Mouse (Mus musculus) megakaryocyte-erythroid progenitor cell, adult 5-6 weeks (primary cell): ENCODE measurements around the gene Cacna1c. TPM values are rescaled to one million over a fixed set of nuclear protein-coding genes. Genes with fewer than 3 reads are reported as not detected.
A peak's percentile ranks its signal among the peaks of the same experiment; 100 is the strongest.

Experiments
- ATAC-seq: replicated peaks from 2 replicates; pipeline ENCODE4 v1.8.0; 2016; ENCODE audit warnings: mild to moderate bottlenecking, inconsistent platforms; ENCODE audit not compliant: severe bottlenecking, poor library complexity, low FRiP score, low TSS enrichment
- total RNA-seq, 2 experiments: library from RNA; stranded (forward) in 1 of 2; stranded (reverse) in 1 of 2; fragments of 200-1000, 215-1000 nt in 1 of 2; fragments of >200 nt in 1 of 2; fragmentation: Nextera tagmentation in 1 of 2; gene quantifications; 2 replicates each; pipeline ENCODE4 v1.2.3; 2014 to 2017

The Cacna1c gene
- total RNA-seq, 2 experiments from 2014 or later: 0.33 TPM; not detected in 1

DNA sequence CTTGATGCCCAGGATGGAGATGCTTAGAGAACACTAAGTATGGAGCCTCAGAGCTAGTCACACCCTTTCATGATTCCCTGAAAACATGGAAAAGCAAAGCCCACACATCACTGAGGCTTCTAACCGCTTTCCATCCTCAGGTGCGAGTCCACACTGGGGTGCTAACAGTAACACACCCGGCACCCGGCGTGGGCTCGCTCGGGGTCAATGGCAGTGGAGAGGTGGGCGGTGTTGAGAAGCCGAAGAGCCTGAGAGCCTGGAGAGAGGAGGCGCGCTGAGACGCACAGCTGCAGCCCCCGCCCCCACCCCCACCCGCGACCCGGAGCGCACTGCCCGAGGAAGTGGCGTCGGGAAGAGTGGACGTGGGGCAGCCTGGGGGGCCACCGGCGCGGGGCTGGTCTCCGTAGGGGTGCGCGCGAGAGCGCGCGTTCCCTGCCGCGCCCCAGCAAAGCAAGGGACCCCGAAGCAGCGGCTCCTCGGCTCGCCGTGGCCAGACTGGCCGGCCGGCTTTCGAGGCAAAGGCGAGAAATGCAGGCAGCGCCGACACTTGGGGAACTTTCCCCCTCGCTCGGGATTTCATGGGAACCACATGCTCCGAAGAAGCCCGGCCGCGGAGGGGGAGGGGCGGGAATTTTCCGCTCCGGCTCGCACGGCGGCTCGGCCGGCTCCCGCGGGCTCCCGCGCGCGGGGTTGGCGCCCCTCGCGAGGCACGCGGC is 88.9 kb downstream of the Cacna1c start:
- ATAC-seq: no peak

DNA sequence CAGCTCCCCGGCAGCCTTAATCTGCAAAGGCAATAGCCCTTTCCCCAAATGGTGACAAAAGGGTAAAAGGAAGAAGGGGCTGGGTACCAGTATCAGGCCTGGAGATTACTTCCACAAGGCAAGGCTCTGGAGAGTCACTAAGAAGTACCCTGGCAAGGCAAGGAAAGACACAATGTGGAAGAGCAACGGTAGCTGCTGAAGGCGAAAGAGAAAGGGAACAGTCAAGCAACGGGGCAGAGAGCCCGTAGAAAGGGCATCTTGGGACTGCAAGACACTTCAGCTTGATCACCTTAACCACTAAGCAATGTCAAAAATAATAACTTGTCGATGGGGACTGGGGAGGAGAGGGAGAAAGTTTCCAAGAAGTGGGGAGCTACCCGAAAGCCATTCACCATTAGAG is 89.5 kb downstream of the Cacna1c start:
- ATAC-seq: no peak

DNA sequence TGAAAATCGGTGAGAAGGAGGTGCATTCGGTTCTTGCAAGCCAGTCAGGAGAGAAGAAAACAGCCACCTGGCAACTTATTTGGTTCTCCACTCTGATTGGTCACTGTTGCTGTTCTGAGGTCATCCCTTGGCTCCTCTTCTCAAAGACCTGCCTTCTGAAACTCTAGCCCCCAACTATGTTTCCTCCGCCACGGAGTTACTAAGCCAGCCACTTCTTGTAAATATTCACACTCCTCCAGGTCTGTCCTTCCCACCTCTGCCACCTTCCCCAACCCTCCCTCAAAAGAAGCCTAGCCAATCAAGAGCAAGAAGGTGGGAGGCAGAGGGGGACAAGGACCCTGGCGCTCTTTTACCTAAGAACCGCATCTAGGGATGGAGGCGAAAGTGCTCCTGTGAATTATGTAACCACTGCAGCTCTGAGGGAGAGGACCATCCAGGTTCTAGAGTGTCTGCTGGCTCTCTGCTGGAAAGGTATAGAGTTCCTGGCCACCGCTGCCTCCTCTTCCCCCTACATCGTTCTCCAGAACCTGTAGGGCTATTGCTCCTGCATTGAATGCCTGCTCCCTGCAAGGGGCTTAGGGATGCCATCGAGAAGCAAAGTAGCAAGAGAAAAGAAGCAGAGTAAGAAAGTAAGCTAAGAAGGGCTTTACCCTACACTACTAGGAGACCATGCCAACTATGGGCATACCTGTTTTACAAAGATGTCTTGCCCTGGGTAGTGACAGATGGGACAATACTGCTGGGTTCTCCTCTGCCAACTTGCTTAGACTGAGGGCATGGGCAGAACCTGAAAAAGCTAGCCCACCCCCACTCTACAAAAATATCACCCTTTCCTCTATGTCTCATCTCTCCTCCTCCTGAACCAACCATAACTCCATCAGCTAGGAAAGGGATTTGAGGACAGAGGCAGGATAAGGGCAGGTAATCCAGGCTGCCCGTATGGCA is 90.3 kb downstream of the Cacna1c start:
- no peak for ATAC-seq

DNA sequence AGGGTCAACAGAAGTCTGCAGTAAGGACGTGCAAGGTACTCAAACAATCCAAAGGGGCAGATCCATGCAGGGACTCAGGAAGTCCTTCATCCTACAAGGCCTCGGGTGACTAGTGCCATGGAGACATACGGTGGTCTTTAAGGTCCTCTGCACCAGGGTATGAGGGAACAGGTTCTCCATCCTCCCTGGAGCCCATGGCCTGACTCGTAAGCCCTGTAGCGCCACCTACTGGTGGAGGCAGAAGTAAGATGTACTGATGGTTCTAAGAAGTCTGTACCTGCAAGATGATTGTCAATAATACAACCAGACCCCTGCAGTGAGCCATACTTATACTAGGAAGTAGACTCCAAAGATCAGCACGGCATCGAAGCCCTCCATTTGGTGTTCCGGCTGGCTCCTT is 92.0 kb downstream of the Cacna1c start:
- peak; percentile 62 for ATAC-seq

DNA sequence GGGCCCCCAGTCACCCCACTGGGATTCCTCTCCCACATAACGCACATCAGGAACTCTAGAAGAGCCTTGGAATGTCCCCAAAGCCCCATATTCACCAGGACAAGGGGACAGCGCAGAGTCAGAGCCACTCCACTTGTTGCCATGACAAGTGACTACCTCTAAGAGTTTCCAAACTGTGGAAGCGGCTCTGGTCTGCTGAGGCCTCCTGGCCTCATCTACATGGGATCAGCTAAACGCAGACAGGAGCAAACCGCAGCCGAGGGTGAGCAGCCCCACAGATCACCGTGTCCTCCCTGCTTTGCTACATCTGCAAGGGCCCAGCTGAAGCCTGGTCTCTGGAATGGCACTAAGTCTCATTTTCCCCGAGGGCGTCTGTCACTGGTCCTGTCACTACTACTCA is 93.3 kb downstream of the Cacna1c start:
- ATAC-seq: no peak

DNA sequence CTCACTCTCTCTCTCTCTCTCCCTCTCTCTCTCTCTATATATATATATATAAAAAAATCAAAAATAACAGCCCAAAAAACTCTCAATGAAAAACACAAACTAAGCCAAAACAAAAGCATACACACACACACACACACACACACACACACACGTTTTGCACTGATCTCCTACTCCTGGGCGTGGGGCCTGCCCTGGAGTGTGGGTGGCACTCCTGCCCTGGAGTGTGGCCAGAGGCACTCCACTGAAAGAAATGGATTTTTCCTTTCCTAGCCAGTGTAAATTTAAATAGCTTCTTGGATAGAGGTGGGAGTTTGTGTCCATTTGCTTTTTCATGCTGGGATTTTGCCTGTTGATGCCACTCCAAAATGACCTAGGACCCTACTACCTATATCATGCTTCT is 96.9 kb downstream of the Cacna1c start:
- no peak for ATAC-seq

DNA sequence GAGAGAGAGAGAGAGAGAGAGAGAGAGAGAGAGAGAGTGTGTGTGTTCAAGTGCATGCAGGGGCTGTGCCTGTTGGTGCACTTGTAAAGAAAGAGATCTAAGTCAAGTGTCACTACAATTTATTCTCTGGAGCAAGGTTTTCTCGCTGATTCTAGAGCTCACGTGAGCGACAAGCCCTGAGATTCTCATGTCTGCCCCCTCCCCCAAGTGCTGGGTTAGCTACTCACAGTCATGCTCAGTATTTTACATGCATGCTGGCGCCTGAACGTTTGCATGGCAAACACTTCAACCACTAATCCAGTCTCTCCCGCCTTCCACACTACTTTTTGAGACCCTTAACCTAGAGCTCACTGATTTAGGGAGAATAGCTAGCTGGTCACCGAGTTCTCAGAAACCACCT is 99.7 kb downstream of the Cacna1c start:
- no peak for ATAC-seq

DNA sequence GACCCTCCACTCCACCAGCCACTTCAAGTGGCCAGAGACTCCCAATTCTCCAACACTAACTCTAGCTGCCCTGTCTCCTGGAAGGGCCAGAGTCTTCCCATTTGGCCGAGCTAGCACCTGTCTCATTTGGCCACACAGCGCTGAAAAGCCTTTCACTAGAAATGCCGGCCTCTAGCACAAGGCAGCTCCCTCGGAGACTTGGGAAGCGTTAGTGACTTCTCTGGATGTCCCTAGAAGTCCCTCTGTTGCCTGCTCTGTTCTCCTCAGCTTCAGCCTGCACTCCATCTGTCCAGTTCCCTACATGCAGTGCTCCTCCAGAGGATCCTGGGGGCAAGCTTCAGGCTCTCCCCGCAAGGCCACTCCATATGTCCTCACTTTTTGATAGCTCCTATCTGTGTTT is 101.1 kb downstream of the Cacna1c start:
- ATAC-seq: no peak

DNA sequence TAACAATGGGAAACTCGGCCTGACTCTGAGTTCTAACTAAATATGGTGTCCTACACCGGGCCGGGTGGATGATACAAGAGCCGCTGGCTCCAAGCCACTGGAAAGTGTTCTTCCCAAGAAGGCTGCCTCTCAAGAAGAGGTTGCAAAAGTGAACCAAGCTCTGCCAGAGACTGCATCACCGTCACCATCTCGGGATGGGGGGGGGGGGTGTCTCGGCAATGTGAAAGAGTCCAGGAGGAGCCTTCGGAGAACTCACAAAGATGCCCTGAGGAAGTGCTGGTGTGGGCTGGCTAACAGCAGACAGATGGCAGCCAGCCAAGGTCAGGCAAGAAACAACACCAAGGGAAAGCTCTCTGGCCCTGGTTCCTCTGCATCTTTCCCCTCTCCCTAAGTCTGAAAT is 107.0 kb downstream of the Cacna1c start:
- ATAC-seq: no peak

DNA sequence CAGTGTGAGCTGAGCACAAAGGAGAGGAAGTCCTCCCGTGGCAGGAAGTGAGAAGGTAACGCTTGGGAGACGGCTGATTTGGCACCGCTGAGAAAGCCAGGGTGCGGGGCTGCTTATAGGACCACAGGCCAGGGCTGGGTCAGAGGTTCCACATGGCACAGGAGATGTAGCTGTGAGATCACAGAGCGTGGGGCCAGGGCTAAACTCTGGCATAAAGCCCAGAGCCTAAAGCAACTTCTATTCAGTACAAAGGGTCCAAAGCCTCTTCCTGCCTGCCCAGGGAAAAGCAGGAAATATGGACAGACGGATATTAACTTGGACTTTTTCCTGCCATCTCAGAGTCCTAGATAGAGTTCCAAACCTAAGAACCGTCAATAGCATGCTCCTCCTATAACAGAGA is 107.8 kb downstream of the Cacna1c start:
- ATAC-seq: no peak

DNA sequence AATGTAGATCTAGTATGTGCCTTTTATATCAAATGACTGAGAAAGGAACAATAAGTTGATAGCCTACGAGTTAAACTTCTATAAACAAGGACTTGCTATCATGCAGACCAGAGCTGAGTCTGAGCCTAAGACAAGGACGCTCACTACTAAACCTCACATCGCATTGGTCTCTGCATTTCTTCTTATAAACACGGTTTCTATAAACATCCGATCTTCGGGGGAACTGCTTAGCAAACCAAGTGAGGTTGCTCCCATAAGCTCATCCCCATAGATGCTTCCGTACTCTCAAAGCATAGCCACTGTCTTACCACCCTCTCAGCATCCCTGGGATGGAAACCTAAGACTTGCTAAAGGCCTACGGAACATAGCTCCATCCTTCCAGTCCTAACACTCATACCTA is 108.3 kb downstream of the Cacna1c start:
- no peak for ATAC-seq

DNA sequence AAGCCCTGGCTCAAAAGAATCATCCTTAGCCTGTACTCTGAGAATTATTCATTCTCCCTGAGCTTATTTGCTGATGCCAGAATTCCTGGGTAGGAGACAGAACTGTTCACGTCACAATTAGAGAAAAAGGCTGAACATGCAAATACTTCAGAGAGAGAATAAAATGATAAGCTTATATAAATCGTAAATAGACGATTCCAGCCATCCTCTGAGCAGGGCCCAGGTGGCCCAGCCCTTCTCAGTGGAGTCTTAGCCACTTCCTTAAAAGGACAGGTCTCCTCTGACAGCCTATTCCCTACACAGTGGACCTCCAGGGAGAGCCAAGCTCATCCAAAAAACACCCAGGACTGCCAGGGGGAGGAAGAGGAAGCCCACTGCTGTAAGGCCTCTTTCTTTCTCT is 110.4 kb downstream of the Cacna1c start:
- no peak for ATAC-seq

DNA sequence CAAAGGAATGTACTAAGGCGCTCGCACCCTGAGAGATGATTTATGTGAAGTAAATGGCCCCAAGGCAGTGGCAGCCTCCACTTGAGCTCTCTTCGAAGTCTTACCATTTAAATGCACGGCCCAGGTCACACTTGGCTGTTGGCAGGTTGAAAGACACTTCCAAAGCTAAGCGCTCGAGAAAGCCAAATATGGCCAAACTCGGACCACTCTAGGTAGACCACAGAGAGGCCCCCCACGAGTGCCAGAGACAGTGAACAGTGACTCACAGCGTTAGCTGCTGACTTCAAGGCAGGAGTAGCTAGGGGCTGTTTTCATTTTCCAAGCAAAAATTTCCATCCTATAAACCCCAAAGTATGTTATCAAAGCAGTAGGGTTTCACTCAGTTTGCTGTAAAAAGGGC is 111.7 kb downstream of the Cacna1c start:
- no peak for ATAC-seq

DNA sequence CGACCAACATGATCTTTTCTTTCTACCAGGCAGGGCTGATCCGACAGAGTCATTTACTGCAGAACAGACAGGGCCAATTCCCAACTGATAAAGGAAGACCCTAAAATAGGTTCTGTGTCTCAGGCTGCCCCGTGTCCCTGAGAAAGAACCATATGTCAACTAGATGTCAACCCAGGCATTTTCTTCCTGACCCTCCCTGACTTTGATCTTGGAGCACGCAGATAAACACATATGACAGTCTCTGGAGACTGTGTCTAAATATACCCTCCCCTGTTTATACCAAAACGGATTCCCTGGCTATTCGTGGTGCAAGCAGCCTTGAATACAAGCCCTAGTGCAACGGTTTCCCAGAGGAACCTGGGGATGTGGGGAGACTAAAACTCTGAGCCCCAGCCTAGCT is 112.7 kb downstream of the Cacna1c start:
- ATAC-seq: no peak

DNA sequence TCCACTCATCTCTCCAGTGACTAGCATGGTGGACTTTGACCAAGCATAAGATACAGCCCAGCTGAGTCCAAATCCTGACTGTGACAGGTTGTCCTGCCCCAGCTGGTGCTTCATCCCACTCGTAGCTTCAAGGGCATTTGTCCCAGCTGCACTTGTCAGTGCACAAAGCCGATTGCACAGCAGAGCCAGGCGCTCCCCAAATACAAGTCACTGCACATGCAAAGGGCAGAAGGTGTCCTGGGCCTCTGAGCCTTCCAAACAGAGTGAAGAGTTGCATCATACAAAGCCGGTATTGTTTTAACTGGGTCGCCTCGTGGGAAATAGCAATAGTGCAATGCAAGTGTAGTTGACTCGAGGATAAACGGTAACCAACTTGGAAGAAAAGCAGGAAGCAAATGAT is 113.6 kb downstream of the Cacna1c start:
- ATAC-seq: no peak

DNA sequence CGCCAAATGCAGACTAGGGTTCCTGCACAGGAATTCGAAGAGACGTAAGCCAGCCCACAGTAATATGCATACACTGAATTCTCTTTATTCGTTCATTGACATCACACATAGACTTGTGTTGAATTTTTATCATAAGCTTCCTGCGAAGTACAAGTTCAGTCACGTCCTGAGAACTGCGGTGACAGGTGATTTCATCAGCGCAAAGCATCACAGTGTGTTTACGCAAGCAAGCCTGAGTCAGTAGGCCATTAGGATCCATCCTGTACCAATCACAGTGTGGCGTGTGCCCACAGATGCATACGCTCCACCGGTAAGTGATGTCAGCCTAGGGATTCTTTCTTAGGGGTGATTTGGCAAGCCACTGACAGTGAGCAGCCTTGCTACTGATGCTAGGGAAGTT is 114.6 kb downstream of the Cacna1c start:
- ATAC-seq: no peak

DNA sequence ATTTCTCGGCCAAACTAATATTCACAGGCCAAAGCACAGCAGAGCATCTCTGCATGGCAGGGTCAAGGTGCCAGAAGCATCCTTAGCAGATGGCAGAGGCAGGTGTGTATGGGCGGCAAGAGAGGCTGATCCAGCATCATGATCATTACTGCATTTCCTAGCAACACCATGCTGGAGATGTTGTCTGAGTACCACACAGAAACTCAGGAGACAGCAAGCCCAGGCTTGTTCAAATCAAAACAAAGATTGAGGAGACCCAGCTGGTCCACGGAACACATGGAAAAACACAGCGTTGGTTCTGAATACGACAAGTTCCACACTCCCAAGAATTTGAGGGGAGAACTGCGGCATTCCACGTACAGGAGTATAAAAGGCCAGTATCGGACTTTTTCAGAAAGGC is 116.6 kb downstream of the Cacna1c start:
- ATAC-seq: no peak

DNA sequence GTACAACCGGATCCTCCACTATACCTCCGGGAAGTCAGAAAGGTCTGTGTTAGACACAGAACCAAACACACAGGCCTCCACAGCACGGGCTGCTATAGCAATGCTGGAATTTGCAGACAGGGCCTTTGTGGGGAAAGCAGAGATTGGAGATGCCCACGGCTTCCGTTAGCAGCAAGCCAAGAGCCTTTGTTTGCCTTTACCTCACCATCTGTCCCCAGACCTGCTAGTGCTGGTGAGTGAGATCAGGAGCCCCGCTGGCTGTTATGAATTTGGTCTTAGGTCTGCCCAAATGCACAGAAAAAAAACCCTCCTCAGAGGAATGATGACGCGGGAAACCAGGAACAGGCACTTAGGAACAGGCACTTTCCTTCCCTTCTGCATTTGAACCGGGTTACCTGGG is 117.3 kb downstream of the Cacna1c start:
- ATAC-seq: no peak

DNA sequence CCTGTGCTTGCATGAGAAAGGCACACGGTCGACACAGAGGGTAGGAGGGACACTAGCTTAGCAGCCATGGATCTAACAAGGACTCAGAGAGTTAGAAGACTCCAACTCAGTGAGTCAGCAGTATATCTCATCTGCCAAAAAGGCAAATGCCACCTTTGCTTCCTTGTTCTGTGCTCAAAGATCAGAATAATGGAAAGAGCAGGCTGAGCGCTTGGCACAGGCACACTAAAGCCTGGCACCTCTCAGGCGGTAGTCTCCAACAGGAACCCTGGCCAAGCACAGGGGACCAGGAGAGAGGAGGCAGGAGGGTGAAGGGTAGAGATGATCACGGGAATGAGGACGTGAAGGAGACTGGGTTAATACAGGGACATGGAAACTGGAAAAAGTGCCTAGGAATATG is 119.0 kb downstream of the Cacna1c start:
- no peak for ATAC-seq

DNA sequence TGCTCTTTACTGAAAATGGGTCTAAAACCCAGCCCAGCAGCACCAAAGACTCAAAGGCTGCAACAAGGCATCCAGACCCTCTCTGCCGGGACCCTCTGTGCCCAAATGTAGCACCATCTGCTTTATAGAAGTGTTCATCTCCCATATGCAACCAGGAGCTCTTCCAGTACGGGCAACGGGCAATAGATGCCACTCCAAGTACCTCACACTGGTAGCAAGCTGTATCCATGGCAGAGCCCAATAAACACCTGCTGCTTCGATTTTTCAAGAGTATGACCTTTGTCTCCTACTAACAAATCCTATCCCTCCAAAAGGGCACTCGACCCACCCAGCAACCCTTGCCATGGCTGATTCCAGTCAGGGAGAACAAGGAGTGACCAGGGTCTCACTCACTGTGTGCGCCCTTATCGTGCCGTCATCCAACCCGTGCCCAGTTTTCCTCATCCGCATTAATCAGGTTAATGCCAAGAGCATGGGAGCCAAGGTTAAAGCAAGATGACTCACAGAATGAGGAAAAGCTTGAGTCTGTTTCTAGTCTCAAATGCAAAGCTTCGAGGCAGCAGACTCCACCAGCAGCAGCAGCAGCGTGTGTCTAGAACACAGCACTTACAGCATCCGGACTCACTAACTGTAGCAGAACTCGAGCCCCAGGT is 122.7 kb downstream of the Cacna1c start:
- no peak for ATAC-seq
